Mouse (Mus musculus) thymus, adult 2 months (tissue): Measurements from ENCODE around the gene Smagp.

ENCODE experiments used
- CTCF ChIP-seq: fragments of 200-500 bp; IDR thresholded peaks from 2 replicates; pipeline ENCODE4 v1.5.1; 2012; ENCODE audit warnings: mild to moderate bottlenecking, control low read depth, low read length, moderate library complexity, borderline replicate concordance; ENCODE audit not compliant: control insufficient read depth, poor library complexity, insufficient read depth; ENCODE audit errors: extremely low read depth
- POLR2A ChIP-seq: fragments of 200-500 bp; IDR thresholded peaks from 2 replicates; pipeline ENCODE4 v1.6.1; 2012; ENCODE audit warnings: mild to moderate bottlenecking, low read length, control low read depth, moderate library complexity; ENCODE audit not compliant: control insufficient read depth, poor library complexity, insufficient read depth; ENCODE audit errors: extremely low read depth

- TF ChIP-seq CTCF (no peak), POLR2A (no peak)
These were observed 38.4 kb downstream of the Smagp start for GRCm38 (mm10) chr15:100598287-100598882.
